Mouse (Mus musculus): ENCODE data around the gene Ap1m1. TPM values are rescaled to one million over a fixed set of nuclear protein-coding genes. Genes with fewer than 3 reads are reported as not detected.

Gene Ap1m1
- total RNA-seq, 1 experiment = 21.2 TPM

DNA sequence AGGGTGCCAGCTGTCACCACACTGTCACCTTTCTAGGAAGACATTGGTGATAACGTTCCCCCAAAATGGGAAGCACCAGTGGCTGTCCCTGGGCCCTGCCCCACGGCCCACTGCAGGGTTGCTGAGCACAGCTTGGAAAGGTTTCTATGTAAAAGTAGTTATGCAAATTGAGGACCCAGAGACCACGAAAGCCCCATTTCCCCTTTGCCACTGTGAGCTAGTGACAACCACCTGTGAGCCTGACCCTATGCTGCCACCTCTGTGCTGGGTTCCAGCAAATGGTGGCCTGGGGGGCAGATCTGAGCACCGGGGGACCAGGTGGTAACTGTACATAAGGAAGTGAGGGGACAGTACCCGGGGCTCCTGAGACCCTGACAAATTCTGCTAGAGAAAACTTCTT lies 34.0 kb downstream of the Ap1m1 start:
- no peak overlapping the region for H3K9ac ChIP-seq (ENCODE audit: insufficient read depth, low read depth, low read length, poor library complexity, severe bottlenecking)
- H3K36me3 ChIP-seq (ENCODE audit: control insufficient read depth, insufficient read depth, low read length, poor library complexity, severe bottlenecking) = no peaks in the 10 kb centered on the region
- H3K4me1 ChIP-seq (ENCODE audit: control insufficient read depth in 2 of 2, insufficient read depth in 2 of 2, low read length in 2 of 2, poor library complexity in 1 of 2) = peaks cover 8 to 18% of the 10 kb centered on the region in 2 experiments; a peak in 3 of 4 replicates
- TF ChIP-seq ZC3H11A (IDR thresholded peaks at IDR 0.05; ENCODE audit: borderline replicate concordance, low read depth, low read length) (no peak), MAFK (IDR thresholded peaks at IDR 0.05; ENCODE audit: insufficient read depth, low read depth, low read length) (no peak), ZNF384 (IDR thresholded peaks at IDR 0.05; ENCODE audit: low read depth, low read length) (no peak), CHD2 (IDR thresholded peaks at IDR 0.05; ENCODE audit: low read depth, low read length) (no peak), HCFC1 (IDR thresholded peaks at IDR 0.05; ENCODE audit: borderline replicate concordance, insufficient read depth, low read length) (no peak)
- in situ Hi-C loops (cut with MboI; ENCODE audit: low sequenced_read_pairs in 2 of 2, unreplicated experiment in 2 of 2) = no loop called here
- H3K4me3 ChIP-seq (ENCODE audit: insufficient read depth in 1 of 2, low read depth in 1 of 2, low read length in 2 of 2, poor library complexity in 1 of 2, severe bottlenecking in 1 of 2) = no peak overlapping the region
- H3K9me3 ChIP-seq (ENCODE audit: control insufficient read depth, insufficient read depth, low read depth, low read length) = no peaks in the 10 kb centered on the region
- DNase-seq (ENCODE audit: low read depth, low spot score) = no peak
- H3K27ac ChIP-seq (ENCODE audit: insufficient read depth, low read depth, low read length, poor library complexity, severe bottlenecking) = no peak overlapping the region

GRCm38 (mm10) chr8:72277244-72277643 lies 37.4 kb downstream of the Ap1m1 start:
- in situ Hi-C loops (cut with MboI; ENCODE audit: low sequenced_read_pairs in 2 of 2, unreplicated experiment in 2 of 2) = no loop called here
- H3K27ac ChIP-seq (ENCODE audit: insufficient read depth, low read depth, low read length, poor library complexity, severe bottlenecking) = no peak overlapping the region

DNA sequence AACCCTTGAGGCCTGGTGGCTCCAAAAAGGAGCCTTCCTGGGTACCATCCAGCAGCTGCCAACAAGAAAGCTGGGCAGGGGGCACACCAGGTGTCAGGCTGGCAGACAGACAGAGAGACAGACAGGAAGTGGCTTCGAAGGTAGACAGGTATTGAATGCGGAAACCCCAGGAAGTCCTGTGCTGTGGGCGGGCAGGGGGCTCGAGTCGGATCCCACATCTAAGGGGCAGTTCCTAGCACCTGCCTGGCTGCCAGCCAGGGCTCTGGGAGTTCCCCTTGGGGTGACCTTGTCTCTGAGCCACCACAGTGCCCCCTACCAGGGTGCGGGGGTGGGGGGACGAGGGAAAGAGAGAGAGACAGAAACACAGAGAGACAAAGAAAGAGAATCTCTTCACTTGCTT lies 39.3 kb downstream of the Ap1m1 start:
- in situ Hi-C loops (cut with MboI; ENCODE audit: low sequenced_read_pairs in 2 of 2, unreplicated experiment in 2 of 2) = no loop called here

More at GRCm38 (mm10) chr8:72277244-72277643, 37.4 kb downstream of the Ap1m1 start:
- H3K9me3 ChIP-seq (ENCODE audit: control insufficient read depth, insufficient read depth, low read depth, low read length) = no peaks in the 10 kb centered on the region
- H3K4me3 ChIP-seq (ENCODE audit: insufficient read depth in 1 of 2, low read depth in 1 of 2, low read length in 2 of 2, poor library complexity in 1 of 2, severe bottlenecking in 1 of 2) = no peak overlapping the region
- H3K36me3 ChIP-seq (ENCODE audit: control insufficient read depth, insufficient read depth, low read length, poor library complexity, severe bottlenecking) = no peaks in the 10 kb centered on the region
- DNase-seq (ENCODE audit: low read depth, low spot score) = no peak
- no peak overlapping the region for H3K9ac ChIP-seq (ENCODE audit: insufficient read depth, low read depth, low read length, poor library complexity, severe bottlenecking)
- peaks cover 1 to 9% of the 10 kb centered on the region in 2 experiments; a peak in 2 of 4 replicates for H3K4me1 ChIP-seq (ENCODE audit: control insufficient read depth in 2 of 2, insufficient read depth in 2 of 2, low read length in 2 of 2, poor library complexity in 1 of 2)
- TF ChIP-seq CHD2 (IDR thresholded peaks at IDR 0.05; ENCODE audit: low read depth, low read length) = no peak
- no peak for TF ChIP-seq ZNF384 (IDR thresholded peaks at IDR 0.05; ENCODE audit: low read depth, low read length)
- TF ChIP-seq ZC3H11A (IDR thresholded peaks at IDR 0.05; ENCODE audit: borderline replicate concordance, low read depth, low read length) = no peak

DNA sequence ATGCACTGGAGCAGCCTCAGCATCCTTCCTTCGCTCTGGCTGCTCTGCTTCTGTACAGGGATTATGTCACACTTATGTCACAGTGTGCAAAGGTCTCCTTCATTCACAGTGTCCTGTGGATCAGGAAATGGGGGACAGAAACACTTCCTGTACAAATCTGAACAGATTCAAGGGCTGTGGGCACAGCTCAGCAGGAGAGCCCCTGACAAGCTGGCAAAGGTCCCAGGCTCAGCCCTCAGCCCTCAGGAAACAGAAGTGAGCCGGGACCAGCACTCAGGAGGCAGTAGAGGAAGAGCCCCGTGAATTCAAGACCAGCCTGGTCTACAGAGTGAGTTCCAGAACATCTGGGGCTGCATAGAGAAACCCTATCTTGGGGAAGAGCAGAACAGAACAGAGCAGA lies 41.8 kb downstream of the Ap1m1 start:
- Histone ChIP-seq H3K27ac (ENCODE audit: insufficient read depth, low read depth, low read length, poor library complexity, severe bottlenecking) (no peak overlapping the region), H3K9me3 (ENCODE audit: control insufficient read depth, insufficient read depth, low read depth, low read length) (no peaks in the 10 kb centered on the region), H3K36me3 (ENCODE audit: control insufficient read depth, insufficient read depth, low read length, poor library complexity, severe bottlenecking) (no peaks in the 10 kb centered on the region), H3K4me3 (ENCODE audit: insufficient read depth in 1 of 2, low read depth in 1 of 2, low read length in 2 of 2, poor library complexity in 1 of 2, severe bottlenecking in 1 of 2) (no peak overlapping the region), H3K9ac (ENCODE audit: insufficient read depth, low read depth, low read length, poor library complexity, severe bottlenecking) (no peak overlapping the region), H3K4me1 (ENCODE audit: control insufficient read depth in 2 of 2, insufficient read depth in 2 of 2, low read length in 2 of 2, poor library complexity in 1 of 2) (peaks cover 0 to 11% of the 10 kb centered on the region in 2 experiments; a peak in 1 of 4 replicates)
- in situ Hi-C loops (cut with MboI; ENCODE audit: low sequenced_read_pairs in 2 of 2, unreplicated experiment in 2 of 2) = no loop called here
- no peak for DNase-seq (ENCODE audit: low read depth, low spot score)
- no peak for TF ChIP-seq ZC3H11A (IDR thresholded peaks at IDR 0.05; ENCODE audit: borderline replicate concordance, low read depth, low read length)

More for the DNA sequence above, 39.3 kb downstream of the Ap1m1 start:
- Histone ChIP-seq H3K9ac (ENCODE audit: insufficient read depth, low read depth, low read length, poor library complexity, severe bottlenecking) (no peak overlapping the region), H3K4me1 (ENCODE audit: control insufficient read depth in 2 of 2, insufficient read depth in 2 of 2, low read length in 2 of 2, poor library complexity in 1 of 2) (peaks cover 0 to 6% of the 10 kb centered on the region in 2 experiments; a peak in 1 of 4 replicates), H3K9me3 (ENCODE audit: control insufficient read depth, insufficient read depth, low read depth, low read length) (no peaks in the 10 kb centered on the region), H3K4me3 (ENCODE audit: insufficient read depth in 1 of 2, low read depth in 1 of 2, low read length in 2 of 2, poor library complexity in 1 of 2, severe bottlenecking in 1 of 2) (no peak overlapping the region), H3K27ac (ENCODE audit: insufficient read depth, low read depth, low read length, poor library complexity, severe bottlenecking) (no peak overlapping the region), H3K36me3 (ENCODE audit: control insufficient read depth, insufficient read depth, low read length, poor library complexity, severe bottlenecking) (no peaks in the 10 kb centered on the region)
- no peak for TF ChIP-seq MAFK (IDR thresholded peaks at IDR 0.05; ENCODE audit: insufficient read depth, low read depth, low read length)
- no peak for TF ChIP-seq ZNF384 (IDR thresholded peaks at IDR 0.05; ENCODE audit: low read depth, low read length)
- no peak for DNase-seq (ENCODE audit: low read depth, low spot score)

DNA sequence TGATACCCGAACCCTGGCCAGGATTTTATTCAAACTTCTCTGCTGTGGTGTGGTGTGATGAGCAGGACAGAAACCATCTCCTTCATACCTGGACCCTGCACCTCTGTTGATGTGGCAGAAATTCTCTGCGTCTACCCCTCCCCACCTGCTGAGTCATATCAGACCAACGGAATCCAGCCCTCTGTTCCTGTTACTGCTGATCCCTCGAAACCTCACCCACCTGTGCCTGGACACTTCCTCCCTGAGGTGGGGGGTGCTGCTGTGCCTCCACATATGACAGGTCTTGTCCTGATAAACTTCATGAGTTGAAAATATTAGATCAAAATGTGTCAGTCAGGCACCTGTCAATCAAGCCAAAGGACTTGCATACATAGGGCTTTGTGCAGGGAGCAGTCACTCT lies 45.5 kb downstream of the Ap1m1 start:
- in situ Hi-C loops (cut with MboI; ENCODE audit: low sequenced_read_pairs in 2 of 2, unreplicated experiment in 2 of 2) = no loop called here
- H3K27ac ChIP-seq (ENCODE audit: insufficient read depth, low read depth, low read length, poor library complexity, severe bottlenecking) = no peak overlapping the region
- H3K9ac ChIP-seq (ENCODE audit: insufficient read depth, low read depth, low read length, poor library complexity, severe bottlenecking) = no peak overlapping the region
- no peak for DNase-seq (ENCODE audit: low read depth, low spot score)
- no peak overlapping the region for H3K4me3 ChIP-seq (ENCODE audit: insufficient read depth in 1 of 2, low read depth in 1 of 2, low read length in 2 of 2, poor library complexity in 1 of 2, severe bottlenecking in 1 of 2)
- TF ChIP-seq MAFK (IDR thresholded peaks at IDR 0.05; ENCODE audit: insufficient read depth, low read depth, low read length) (no peak), ZC3H11A (IDR thresholded peaks at IDR 0.05; ENCODE audit: borderline replicate concordance, low read depth, low read length) (no peak), HCFC1 (IDR thresholded peaks at IDR 0.05; ENCODE audit: borderline replicate concordance, insufficient read depth, low read length) (no peak), ZNF384 (IDR thresholded peaks at IDR 0.05; ENCODE audit: low read depth, low read length) (no peak), CHD2 (IDR thresholded peaks at IDR 0.05; ENCODE audit: low read depth, low read length) (no peak)
- H3K4me1 ChIP-seq (ENCODE audit: control insufficient read depth in 2 of 2, insufficient read depth in 2 of 2, low read length in 2 of 2, poor library complexity in 1 of 2) = peaks cover 0 to 5% of the 10 kb centered on the region in 2 experiments; a peak in 1 of 4 replicates
- H3K9me3 ChIP-seq (ENCODE audit: control insufficient read depth, insufficient read depth, low read depth, low read length) = no peaks in the 10 kb centered on the region
- no peaks in the 10 kb centered on the region for H3K36me3 ChIP-seq (ENCODE audit: control insufficient read depth, insufficient read depth, low read length, poor library complexity, severe bottlenecking)
